Mouse (Mus musculus): ENCODE results near the gene Hddc3.

GRCm38 (mm10) chr7:80356351-80356750 is 13.4 kb downstream of the Hddc3 start:
- TF ChIP-seq CTCF (IDR thresholded peaks at IDR 0.05): no peak
- no peak for TF ChIP-seq POLR2A (IDR thresholded peaks at IDR 0.05; ENCODE audit: insufficient read depth, low read depth, low read length)

Data from heart, adult 2 months (tissue).